Mouse (Mus musculus) heart, embryonic 15.5 days (tissue): ENCODE results near the gene Rasal3. TPM values are rescaled to one million over a fixed set of nuclear protein-coding genes. Genes with fewer than 3 reads are reported as not detected.
A peak's percentile ranks its signal among the peaks of the same experiment; 100 is the strongest.

Experiments used
- ATAC-seq: fragments of 200-750 bp; cut with Nextera tagmentation; replicated peaks from 2 replicates; pipeline ENCODE4 v1.8.0; 2017; ENCODE audit warnings: low read depth, moderate TSS enrichment; ENCODE audit not compliant: insufficient number of reproducible peaks, insufficient read depth, low FRiP score
- H3K27ac ChIP-seq: fragments of 300-500 bp; sonication (generic); 2 replicates; pipeline ENCODE4 v1.5.1; 2015; ENCODE audit warnings: mild to moderate bottlenecking, inconsistent platforms
- H3K27me3 ChIP-seq: fragments of 300-500 bp; sonication (generic); 2 replicates; pipeline ENCODE4 v1.6.1; 2015; ENCODE audit warnings: inconsistent platforms
- H3K36me3 ChIP-seq: fragments of 300-500 bp; sonication (generic); 2 replicates; pipeline ENCODE4 v1.6.1; 2015; ENCODE audit warnings: mild to moderate bottlenecking, inconsistent platforms
- H3K4me1 ChIP-seq: fragments of 300-500 bp; sonication (generic); replicated peaks from 2 replicates; pipeline ENCODE4 v1.6.1; 2015; ENCODE audit warnings: inconsistent platforms
- H3K4me2 ChIP-seq: fragments of 300-500 bp; sonication (generic); 2 replicates; pipeline ENCODE4 v1.6.1; 2015; ENCODE audit warnings: inconsistent platforms, mild to moderate bottlenecking, moderate library complexity
- H3K4me3 ChIP-seq: fragments of 300-500 bp; sonication (generic); 2 replicates; pipeline ENCODE4 v1.5.1; 2015; ENCODE audit warnings: mild to moderate bottlenecking, inconsistent platforms
- H3K9ac ChIP-seq: fragments of 300-500 bp; sonication (generic); 2 replicates; pipeline ENCODE4 v1.6.1; 2015; ENCODE audit warnings: mild to moderate bottlenecking, inconsistent platforms
- H3K9me3 ChIP-seq: fragments of 300-500 bp; sonication (generic); replicated peaks from 2 replicates; pipeline ENCODE4 v1.6.1; 2016; ENCODE audit warnings: inconsistent platforms
- WGBS: fragments of 180-500 bp; shearing (Covaris S2); methylation state at CpG from one replicate; pipeline ENCODE4 v1.1.7; 2015; ENCODE audit warnings: mixed read lengths; 5-methylcytosine and 5-hydroxymethylcytosine counted together
- polyA plus RNA-seq: library from polyadenylated mRNA; unstranded; fragments of >200 nt; fragmentation: Nextera tagmentation; extraction: Ambion mirVana; gene quantifications from 2 replicates; pipeline ENCODE4 v1.2.1, GENCODE M21; 2015

The Rasal3 gene
- polyA plus RNA-seq = 1.9 and 10.0 TPM in 2 replicates

GRCm38 (mm10) chr17:32403417-32403816, at the start of gene Rasal3:
TSS of gene Rasal3 (minus strand) at chr17:32403583.
- Histone ChIP-seq H3K4me3 (peak within 1 kb of the TSS; percentile 25), H3K4me2 (no peak within 1 kb of the TSS), H3K4me1 (no peaks in the 10 kb centered on the region), H3K36me3 (no peaks in the 10 kb centered on the region), H3K27me3 (peaks cover 17% of the 10 kb centered on the region), H3K9me3 (no peaks in the 10 kb centered on the region), H3K27ac (no peak within 1 kb of the TSS), H3K9ac (0 out of 2 replicates have a peak within 1 kb of the TSS, but pooled peaks have one; percentile 2)
- ATAC-seq = no peak; the same call in 1 of the 2 replicates
- 64% methylated on average over 8 of the region's 8 CpGs for WGBS

DNA sequence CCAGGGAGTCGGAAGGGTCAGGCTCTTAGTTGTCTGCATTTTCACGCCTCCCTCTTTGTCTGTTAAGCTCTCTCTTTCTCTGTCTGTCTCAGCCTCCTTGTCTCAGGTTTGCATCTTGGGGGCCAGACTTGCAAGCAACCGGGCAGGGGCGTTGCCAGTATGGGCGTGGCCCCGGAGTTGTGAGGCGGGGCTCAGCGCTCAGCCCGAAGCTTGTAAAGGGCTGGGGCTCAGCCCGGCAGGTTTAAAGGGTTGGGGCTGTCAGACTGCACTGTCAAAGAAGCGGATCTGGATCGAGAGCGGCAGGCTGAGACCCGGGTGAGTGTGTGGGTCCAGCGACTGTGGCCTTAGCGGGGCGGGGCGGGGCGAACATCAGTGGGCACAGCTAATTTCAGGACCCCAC, 49.1 kb upstream of the Rasal3 start, which contains the start of gene Cyp4f39:
Gene Cyp4f39, plus strand, starts transcription at position 242 of the 400 bp plus-strand sequence.
- H3K4me2 ChIP-seq = peak within 1 kb of the TSS; percentile 64
- no peaks in the 10 kb centered on the region for H3K9me3 ChIP-seq
- no peak within 1 kb of the TSS for H3K27ac ChIP-seq
- 2% methylated on average over 19 of the region's 19 CpGs for WGBS
- H3K4me1 ChIP-seq = peaks cover 10% of the 10 kb centered on the region
- peaks cover 23% of the 10 kb centered on the region for H3K27me3 ChIP-seq
- H3K36me3 ChIP-seq = no peaks in the 10 kb centered on the region
- ATAC-seq = no peak; the same call in 1 of the 2 replicates
- H3K4me3 ChIP-seq = peak within 1 kb of the TSS; percentile 34
- no peak within 1 kb of the TSS for H3K9ac ChIP-seq

DNA sequence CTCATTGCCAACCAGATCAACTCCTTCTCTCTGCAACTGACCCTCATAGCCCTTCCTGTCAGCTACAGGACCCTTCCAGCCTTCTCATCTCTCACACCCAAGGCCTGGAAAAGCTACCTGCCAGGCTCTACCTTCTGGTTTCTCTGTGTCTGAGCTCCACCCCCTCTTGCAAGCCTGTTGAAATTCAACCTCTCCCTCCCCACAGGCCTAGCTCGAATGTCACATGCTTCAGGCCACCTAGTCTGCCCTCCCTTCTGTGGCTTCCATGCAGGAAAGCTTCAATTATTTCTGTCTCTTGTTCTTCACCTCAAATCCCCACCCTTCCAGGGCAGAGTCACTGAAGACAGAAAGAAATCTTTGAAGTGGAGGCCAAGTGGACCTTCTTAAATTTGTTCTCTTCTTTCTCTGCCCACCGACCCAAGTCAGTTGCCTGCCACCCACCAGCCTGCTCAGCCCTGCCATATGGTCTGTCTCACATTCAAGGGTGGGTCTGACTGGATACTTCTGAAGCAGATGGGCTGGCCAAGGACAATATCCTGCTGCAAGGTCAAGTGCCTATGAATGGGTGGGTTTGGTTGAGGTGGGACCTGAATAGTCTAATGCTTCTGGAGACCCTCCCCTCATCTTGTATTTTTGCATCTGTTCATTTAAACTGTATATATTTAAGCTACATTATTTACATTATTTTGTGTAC, 47.6 kb upstream of the Rasal3 start:
- Histone ChIP-seq H3K9ac (no peak overlapping the region), H3K27ac (no peak overlapping the region), H3K27me3 (peaks cover 23% of the 10 kb centered on the region), H3K9me3 (no peaks in the 10 kb centered on the region), H3K4me1 (peaks cover 10% of the 10 kb centered on the region), H3K4me3 (no peak overlapping the region), H3K4me2 (no peak overlapping the region), H3K36me3 (no peaks in the 10 kb centered on the region)
- WGBS = 31% methylated on average over 2 of the region's 2 CpGs
- ATAC-seq = no peak

GRCm38 (mm10) chr17:32449042-32449441, 45.7 kb upstream of the Rasal3 start:
- no peak overlapping the region for H3K4me2 ChIP-seq
- no peak for ATAC-seq
- no peak overlapping the region for H3K4me3 ChIP-seq
- H3K4me1 ChIP-seq = peaks cover 9% of the 10 kb centered on the region
- 94% methylated on average over 1 of the region's 1 CpGs for WGBS
- peaks cover 17% of the 10 kb centered on the region for H3K27me3 ChIP-seq
- no peaks in the 10 kb centered on the region for H3K9me3 ChIP-seq
- H3K9ac ChIP-seq = no peak overlapping the region
- H3K27ac ChIP-seq = no peak overlapping the region
- no peaks in the 10 kb centered on the region for H3K36me3 ChIP-seq

- H3K4me1 ChIP-seq = peaks cover 1% of the 10 kb centered on the region
- no peak for ATAC-seq
- no peak overlapping the region for H3K4me3 ChIP-seq
Observed at GRCm38 (mm10) chr17:32447195-32447594, 43.8 kb upstream of the Rasal3 start.

DNA sequence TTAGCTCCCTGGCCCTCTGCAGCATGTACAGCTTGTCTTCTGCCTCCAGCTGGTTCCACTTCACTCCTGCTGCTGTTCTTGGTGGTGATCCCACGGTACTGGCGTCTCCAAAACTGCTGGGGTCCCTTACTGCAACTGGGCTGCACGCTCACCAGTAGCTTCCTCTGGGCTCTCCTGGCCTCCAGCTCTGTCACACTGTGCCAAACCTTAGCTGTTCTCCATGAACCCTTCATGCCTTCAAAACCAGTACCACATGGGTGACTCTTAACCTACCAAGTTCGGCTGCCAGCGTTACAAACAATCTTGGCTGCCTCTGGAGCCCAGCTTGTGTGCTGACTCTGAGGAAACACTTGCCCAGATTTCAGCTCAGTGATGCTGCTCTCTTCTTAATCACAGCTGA, 41.6 kb upstream of the Rasal3 start:
- H3K4me2 ChIP-seq = no peak overlapping the region
- no peak overlapping the region for H3K27ac ChIP-seq
- no peak overlapping the region for H3K4me3 ChIP-seq
- no peak for ATAC-seq
- H3K9me3 ChIP-seq = no peaks in the 10 kb centered on the region
- no peaks in the 10 kb centered on the region for H3K36me3 ChIP-seq
- H3K4me1 ChIP-seq = no peaks in the 10 kb centered on the region
- no peak overlapping the region for H3K9ac ChIP-seq
- WGBS = 65% methylated on average over 5 of the region's 5 CpGs
- no peaks in the 10 kb centered on the region; the same call in 1 of the 2 replicates for H3K27me3 ChIP-seq

More at GRCm38 (mm10) chr17:32447195-32447594, 43.8 kb upstream of the Rasal3 start:
- Histone ChIP-seq H3K36me3 (no peaks in the 10 kb centered on the region), H3K27ac (no peak overlapping the region), H3K4me2 (no peak overlapping the region), H3K9ac (no peak overlapping the region), H3K9me3 (no peaks in the 10 kb centered on the region), H3K27me3 (peaks cover 3% of the 10 kb centered on the region; the same call in 1 of the 2 replicates)

- H3K4me2 ChIP-seq = no peak overlapping the region
- H3K9me3 ChIP-seq = no peaks in the 10 kb centered on the region
- H3K27ac ChIP-seq = no peak overlapping the region
- WGBS = 67% methylated on average over 6 of the region's 6 CpGs
- H3K4me3 ChIP-seq = no peak overlapping the region
- no peaks in the 10 kb centered on the region for H3K36me3 ChIP-seq
- H3K9ac ChIP-seq = no peak overlapping the region
- ATAC-seq = no peak
- no peaks in the 10 kb centered on the region for H3K4me1 ChIP-seq
- H3K27me3 ChIP-seq = peaks cover 3% of the 10 kb centered on the region; the same call in 1 of the 2 replicates
Observed at GRCm38 (mm10) chr17:32443245-32443644, 39.9 kb upstream of the Rasal3 start.

- H3K4me2 ChIP-seq = no peak overlapping the region
- H3K27ac ChIP-seq = no peak overlapping the region
- 90% methylated on average over 4 of the region's 4 CpGs for WGBS
- no peak overlapping the region for H3K4me3 ChIP-seq
- H3K9me3 ChIP-seq = no peaks in the 10 kb centered on the region
- peaks cover 3% of the 10 kb centered on the region; the same call in 1 of the 2 replicates for H3K27me3 ChIP-seq
- no peak overlapping the region for H3K9ac ChIP-seq
- no peaks in the 10 kb centered on the region for H3K36me3 ChIP-seq
- no peak for ATAC-seq
- H3K4me1 ChIP-seq = no peaks in the 10 kb centered on the region
Observed at GRCm38 (mm10) chr17:32437106-32437505, 33.7 kb upstream of the Rasal3 start.

- no peak overlapping the region for H3K4me2 ChIP-seq
- no peak overlapping the region for H3K9ac ChIP-seq
- WGBS = 61% methylated on average over 5 of the region's 5 CpGs
- peaks cover 3% of the 10 kb centered on the region; the same call in 1 of the 2 replicates for H3K27me3 ChIP-seq
- no peaks in the 10 kb centered on the region for H3K9me3 ChIP-seq
- H3K4me1 ChIP-seq = no peaks in the 10 kb centered on the region
- H3K27ac ChIP-seq = no peak overlapping the region
- no peak overlapping the region for H3K4me3 ChIP-seq
- no peaks in the 10 kb centered on the region for H3K36me3 ChIP-seq
- no peak for ATAC-seq
Observed at GRCm38 (mm10) chr17:32435151-32435550, 31.8 kb upstream of the Rasal3 start.

DNA sequence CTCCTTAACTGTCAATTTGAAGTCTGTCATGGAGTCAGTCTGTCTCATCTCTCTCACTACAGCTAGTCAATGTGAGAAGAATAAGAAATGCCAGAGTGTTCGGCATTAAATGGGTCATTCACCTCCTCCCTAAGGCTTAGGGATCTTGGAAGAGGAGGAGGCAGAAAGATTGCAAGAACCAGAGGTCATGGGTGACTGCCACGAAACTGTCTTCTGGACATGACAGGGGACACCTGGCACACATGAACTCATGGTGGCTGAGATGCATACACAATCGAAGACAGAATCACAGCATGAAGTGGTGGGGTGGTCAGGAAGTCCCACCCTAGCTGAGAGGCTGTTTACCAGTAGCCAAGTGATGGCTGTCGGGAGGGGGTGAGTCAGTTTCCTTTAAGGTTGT, 30.9 kb upstream of the Rasal3 start:
- Histone ChIP-seq H3K4me1 (no peaks in the 10 kb centered on the region), H3K9me3 (no peaks in the 10 kb centered on the region), H3K4me3 (no peak overlapping the region), H3K9ac (no peak overlapping the region), H3K27ac (no peak overlapping the region), H3K36me3 (no peaks in the 10 kb centered on the region), H3K4me2 (no peak overlapping the region), H3K27me3 (peaks cover 3% of the 10 kb centered on the region; the same call in 1 of the 2 replicates)
- 56% methylated on average over 4 of the region's 4 CpGs for WGBS
- no peak for ATAC-seq

GRCm38 (mm10) chr17:32431972-32432371, 28.6 kb upstream of the Rasal3 start:
- Histone ChIP-seq H3K27me3 (peaks cover 5% of the 10 kb centered on the region), H3K4me2 (no peak overlapping the region), H3K4me3 (no peak overlapping the region), H3K9ac (no peak overlapping the region), H3K4me1 (no peaks in the 10 kb centered on the region), H3K27ac (no peak overlapping the region), H3K9me3 (no peaks in the 10 kb centered on the region), H3K36me3 (no peaks in the 10 kb centered on the region)
- no peak for ATAC-seq
- WGBS = 53% methylated on average over 3 of the region's 3 CpGs

- Histone ChIP-seq H3K9me3 (no peaks in the 10 kb centered on the region), H3K27ac (no peak overlapping the region), H3K27me3 (peaks cover 8% of the 10 kb centered on the region), H3K4me1 (no peaks in the 10 kb centered on the region), H3K36me3 (no peaks in the 10 kb centered on the region), H3K4me3 (no peak overlapping the region), H3K9ac (no peak overlapping the region), H3K4me2 (no peak overlapping the region)
- no peak for ATAC-seq
Observed at GRCm38 (mm10) chr17:32426610-32427009, 23.2 kb upstream of the Rasal3 start.
